Mouse (Mus musculus) CH12.LX (cell line): ENCODE results near the gene Olfr1026. TPM values are rescaled to one million over a fixed set of nuclear protein-coding genes. Genes with fewer than 3 reads are reported as not detected.

Source experiments
- DNase-seq: peaks from one replicate; pipeline ENCODE4 v3.0.0-alpha.2; 2013; ENCODE audit errors: extremely low read depth
- H3K27ac ChIP-seq: 2 replicates; pipeline ENCODE4 v1.5.1; 2012; ENCODE audit warnings: low read depth, mild to moderate bottlenecking, control low read depth, moderate library complexity; ENCODE audit not compliant: insufficient read depth
- H3K27me3 ChIP-seq: replicated peaks from 2 replicates; pipeline ENCODE3; 2012; ENCODE audit warnings: inconsistent platforms
- H3K36me3 ChIP-seq, 2 experiments: replicated peaks in 1 of 2; 2 replicates each; pipeline versions ENCODE3 to v1.6.1; 2012; ENCODE audit warnings: inconsistent platforms in 1 of 2, low read length in 1 of 2, mild to moderate bottlenecking in 1 of 2, mixed read lengths in 1 of 2, moderate library complexity in 1 of 2; ENCODE audit not compliant: control insufficient read depth in 1 of 2, insufficient read depth in 1 of 2
- H3K4me1 ChIP-seq, 2 experiments: 2 replicates each; pipeline ENCODE4 v1.6.1; 2012; ENCODE audit warnings: inconsistent platforms in 1 of 2, moderate library complexity in 1 of 2; ENCODE audit not compliant: insufficient read depth in 2 of 2, control insufficient read depth in 1 of 2
- H3K4me2 ChIP-seq: 2 replicates; pipeline ENCODE4 v1.6.1; 2012; ENCODE audit warnings: low read depth, mild to moderate bottlenecking, control low read depth; ENCODE audit not compliant: poor library complexity, insufficient read depth, severe bottlenecking
- H3K4me3 ChIP-seq, 3 experiments: fragments of 150-350 bp in 1 of 3; sonication (generic) in 1 of 3; replicated peaks in 1 of 3; 2 replicates each; pipeline versions ENCODE3 to v1.5.1; 2011 to 2012; ENCODE audit warnings: low read depth in 2 of 3, low read length in 2 of 3, mild to moderate bottlenecking in 2 of 3, moderate library complexity in 2 of 3, control low read depth in 1 of 3, improper control_type of control experiment in 1 of 3, inconsistent platforms in 1 of 3, mixed read lengths in 1 of 3; ENCODE audit not compliant: poor library complexity in 1 of 3
- H3K79me2 ChIP-seq: replicated peaks from 2 replicates; pipeline ENCODE4 v1.6.1; 2012; ENCODE audit warnings: mild to moderate bottlenecking, moderate library complexity; ENCODE audit not compliant: control insufficient read depth, poor library complexity, insufficient read depth, severe bottlenecking; ENCODE audit errors: extremely low read depth
- H3K9ac ChIP-seq: 2 replicates; pipeline ENCODE4 v1.6.1; 2012; ENCODE audit warnings: low read depth, mild to moderate bottlenecking, control low read depth, moderate library complexity; ENCODE audit not compliant: insufficient read depth
- H3K9me3 ChIP-seq: replicated peaks from 2 replicates; pipeline ENCODE3; 2012; ENCODE audit warnings: low read length, inconsistent platforms, mixed read lengths
- BHLHE40 ChIP-seq: IDR thresholded peaks from 2 replicates; pipeline ENCODE4 v1.6.1; 2011; ENCODE audit warnings: mild to moderate bottlenecking, low read depth, low read length, improper control_type of control experiment
- CHD1 ChIP-seq: IDR thresholded peaks from 2 replicates; pipeline ENCODE4 v1.6.1; 2012; ENCODE audit warnings: low read depth, low read length, improper control_type of control experiment, inconsistent platforms
- CHD2 ChIP-seq: IDR thresholded peaks from 2 replicates; pipeline ENCODE4 v1.6.1; 2011; ENCODE audit warnings: low read length, improper control_type of control experiment
- CTCF ChIP-seq, 2 experiments: IDR thresholded peaks in 1 of 2; conservative IDR thresholded peaks in 1 of 2; 2 replicates each; pipeline ENCODE4 v1.5.1; 2011 to 2012; ENCODE audit warnings: low read depth in 2 of 2, low read length in 2 of 2, improper control_type of control experiment in 1 of 2, inconsistent platforms in 1 of 2, mild to moderate bottlenecking in 1 of 2, moderate library complexity in 1 of 2
- ELF1 ChIP-seq: IDR thresholded peaks from 2 replicates; pipeline ENCODE4 v1.6.1; 2014; ENCODE audit warnings: low read depth, mild to moderate bottlenecking, inconsistent platforms, low read length, improper control_type of control experiment
- EP300 ChIP-seq: IDR thresholded peaks from 2 replicates; pipeline ENCODE4 v1.6.1; 2011; ENCODE audit warnings: low read length, improper control_type of control experiment
- ETS1 ChIP-seq: conservative IDR thresholded peaks from 2 replicates; pipeline ENCODE4 v1.6.1; 2012; ENCODE audit warnings: low read depth, mild to moderate bottlenecking, inconsistent platforms, low read length, improper control_type of control experiment, moderate library complexity
- JUN ChIP-seq: IDR thresholded peaks from 2 replicates; pipeline ENCODE4 v1.6.1; 2011; ENCODE audit warnings: low read depth, mild to moderate bottlenecking, low read length, improper control_type of control experiment, moderate library complexity; ENCODE audit not compliant: insufficient read depth
- JUND ChIP-seq: conservative IDR thresholded peaks from 2 replicates; pipeline ENCODE4 v1.6.1; 2011; ENCODE audit warnings: low read depth, low read length, improper control_type of control experiment
- KAT2A ChIP-seq: IDR thresholded peaks from 2 replicates; pipeline ENCODE4 v1.6.1; 2012; ENCODE audit warnings: low read length, improper control_type of control experiment, inconsistent platforms; ENCODE audit not compliant: insufficient replicate concordance
- MAX ChIP-seq: IDR thresholded peaks from 2 replicates; pipeline ENCODE4 v1.6.1; 2011; ENCODE audit warnings: low read length, improper control_type of control experiment
- MEF2A ChIP-seq: IDR thresholded peaks from 2 replicates; pipeline ENCODE4 v1.6.1; 2014; ENCODE audit warnings: low read depth, mild to moderate bottlenecking, inconsistent platforms, low read length, improper control_type of control experiment, borderline replicate concordance
- MYC ChIP-seq: IDR thresholded peaks from 2 replicates; pipeline ENCODE4 v1.6.1; 2011; ENCODE audit warnings: low read depth, mild to moderate bottlenecking, improper control_type of control experiment, low read length
- NRF1 ChIP-seq: IDR thresholded peaks from 2 replicates; pipeline ENCODE4 v1.6.1; 2014; ENCODE audit warnings: low read depth, mild to moderate bottlenecking, inconsistent platforms, low read length, improper control_type of control experiment, moderate library complexity
- PAX5 ChIP-seq: IDR thresholded peaks from 2 replicates; pipeline ENCODE4 v1.6.1; 2012; ENCODE audit warnings: low read length, inconsistent platforms, mixed read lengths
- POLR2A ChIP-seq: IDR thresholded peaks from 2 replicates; pipeline ENCODE4 v1.6.1; 2011; ENCODE audit warnings: low read depth, mild to moderate bottlenecking, improper control_type of control experiment, low read length
- SMC3 ChIP-seq: IDR thresholded peaks from 2 replicates; pipeline ENCODE4 v1.6.1; 2011; ENCODE audit warnings: low read depth, low read length, improper control_type of control experiment
- TCF12 ChIP-seq: IDR thresholded peaks from 2 replicates; pipeline ENCODE4 v1.6.1; 2014; ENCODE audit warnings: low read depth, mild to moderate bottlenecking, inconsistent platforms, low read length, improper control_type of control experiment
- USF1 ChIP-seq: IDR thresholded peaks from 2 replicates; pipeline ENCODE4 v1.6.1; 2014; ENCODE audit warnings: low read depth, mild to moderate bottlenecking, inconsistent platforms, low read length, improper control_type of control experiment
- ZKSCAN1 ChIP-seq: IDR thresholded peaks from 2 replicates; pipeline ENCODE4 v1.6.1; 2012; ENCODE audit warnings: low read depth, inconsistent platforms, low read length, improper control_type of control experiment, borderline replicate concordance
- ZNF384 ChIP-seq: IDR thresholded peaks from 2 replicates; pipeline ENCODE4 v1.6.1; 2012; ENCODE audit warnings: low read depth, low read length, improper control_type of control experiment, inconsistent platforms
- dilution Hi-C: fragments of 300-500 bp; cut with MboI; formaldehyde crosslinking; loops from 2 replicates; pipeline ENCODE4 v1.14.3; 2020; ENCODE audit warnings: low sequenced_read_pairs; ENCODE audit not compliant: extremely low pct_unique_long_range_greater_than_20kb, extremely low pct_ligation_motif_present
- in situ Hi-C: fragments of 300-500 bp; cut with MboI; formaldehyde crosslinking; loops from 3 replicates; pipeline ENCODE4 v1.14.3; 2019; ENCODE audit warnings: low sequenced_read_pairs, low pct_ligation_motif_present, low pct_unique_long_range_greater_than_20kb, mixed read lengths
- polyA plus RNA-seq: library from polyadenylated mRNA; unstranded; fragments of >175 nt; gene quantifications from 2 replicates; pipeline ENCODE4 v1.2.1, GENCODE M21; 2012; ENCODE audit warnings: low read depth; ENCODE audit not compliant: insufficient read length
- total RNA-seq, 2 experiments: library from RNA; depleted of rRNA; stranded (reverse); fragments of 300-350 nt in 1 of 2; fragments of >200 nt in 1 of 2; gene quantifications; 2 replicates each; pipeline ENCODE4 v1.2.3; 2012 to 2014

The Olfr1026 gene
- total and polyA plus RNA-seq, 3 experiments: not detected

GRCm38 (mm10) chr2:85950137-85950536 is 28.8 kb downstream of the Olfr1026 start, which contains the start of gene Olfr1028:
Gene Olfr1028 (plus strand): TSS chr2:85950437.
- Histone ChIP-seq H3K79me2 (no peaks in the 10 kb centered on the region), H3K9me3 (peaks cover 7% of the 10 kb centered on the region), H3K9ac (no peak within 1 kb of the TSS), H3K4me3 (no peak within 1 kb of the TSS), H3K4me1 (no peaks in the 10 kb centered on the region), H3K27ac (no peak within 1 kb of the TSS), H3K27me3 (no peaks in the 10 kb centered on the region), H3K4me2 (no peak within 1 kb of the TSS), H3K36me3 (no peaks in the 10 kb centered on the region)
- in situ Hi-C loops: no loop called here
- no peak for DNase-seq
- dilution Hi-C loops: no loop called here
- TF ChIP-seq JUND: no peak
- TF ChIP-seq POLR2A: no peak
- no peak for TF ChIP-seq CHD2
- no peak for TF ChIP-seq ZNF384
- no peak for TF ChIP-seq ELF1
- TF ChIP-seq EP300: no peak
- no peak for TF ChIP-seq NRF1
- no peak for TF ChIP-seq BHLHE40
- no peak for TF ChIP-seq ETS1
- TF ChIP-seq PAX5: no peak
- TF ChIP-seq JUN: no peak
- TF ChIP-seq KAT2A: no peak

DNA sequence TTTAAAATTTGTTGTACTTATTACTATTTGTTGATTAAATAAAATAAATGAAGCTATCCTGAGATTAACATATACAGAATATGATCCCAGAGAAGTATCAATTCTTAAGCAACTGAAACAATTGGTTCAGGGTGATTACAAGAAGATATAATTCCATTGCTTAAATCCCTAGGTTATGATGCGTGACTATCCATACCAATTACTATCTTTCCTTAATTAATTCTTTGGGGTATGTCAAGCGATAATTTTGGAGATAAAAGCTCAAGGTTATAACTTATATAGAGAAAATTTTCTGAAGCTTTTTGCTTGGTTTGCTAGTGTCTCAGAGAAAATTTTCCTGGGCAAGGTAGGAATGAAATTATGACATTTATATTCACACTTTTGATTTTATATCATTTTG is 52.2 kb downstream of the Olfr1026 start, which contains the start of gene Olfr1029:
TSS of gene Olfr1029 (plus strand) at position 301 of the 400 bp plus-strand sequence.
- Histone ChIP-seq H3K4me1 (no peaks in the 10 kb centered on the region), H3K27ac (no peak within 1 kb of the TSS), H3K36me3 (no peaks in the 10 kb centered on the region), H3K79me2 (no peaks in the 10 kb centered on the region), H3K9me3 (peaks cover 7% of the 10 kb centered on the region), H3K9ac (no peak within 1 kb of the TSS), H3K4me2 (no peak within 1 kb of the TSS), H3K4me3 (no peak within 1 kb of the TSS), H3K27me3 (no peaks in the 10 kb centered on the region)
- no peak for DNase-seq
- TF ChIP-seq JUN (no peak), MEF2A (no peak), USF1 (no peak), MAX (no peak), SMC3 (no peak), CHD1 (no peak), ZKSCAN1 (no peak), MYC (no peak), EP300 (no peak), CTCF (conservative IDR thresholded peaks at IDR 0.05 in 1 of 2, IDR thresholded peaks at IDR 0.05 in 1 of 2; ENCODE audit: low read depth in 2 of 2, low read length in 2 of 2) (no peak), TCF12 (no peak)
- in situ Hi-C loops: no loop called here
- dilution Hi-C loops: no loop called here

Other genes starting within 250 kb of the Olfr1026 start
Only the 20 nearest of the 28 such genes appear.
- gene Olfr1012, start 158.8 kb upstream of the Olfr1026 start, total RNA-seq (2012; rRNA removed): not detected in 2 replicates
- not detected in 2 replicates for gene Olfr1012, start 158.8 kb upstream of the Olfr1026 start, total RNA-seq (2014; rRNA removed)
- gene Olfr1012, start 158.8 kb upstream of the Olfr1026 start, polyA plus RNA-seq: not detected in 2 replicates
- gene Olfr1013, start 154.5 kb upstream of the Olfr1026 start, total RNA-seq (2012; rRNA removed): not detected in 2 replicates
- not detected in 2 replicates for gene Olfr1013, start 154.5 kb upstream of the Olfr1026 start, total RNA-seq (2014; rRNA removed)
- not detected in 2 replicates for gene Olfr1013, start 154.5 kb upstream of the Olfr1026 start, polyA plus RNA-seq
- not detected in 2 replicates for gene Olfr1014, start 148.8 kb upstream of the Olfr1026 start, total RNA-seq (2012; rRNA removed)
- not detected in 2 replicates for gene Olfr1014, start 148.8 kb upstream of the Olfr1026 start, total RNA-seq (2014; rRNA removed)
- gene Olfr1014, start 148.8 kb upstream of the Olfr1026 start, polyA plus RNA-seq: not detected in 2 replicates
- not detected in 2 replicates for gene Olfr1015, start 139.5 kb upstream of the Olfr1026 start, total RNA-seq (2012; rRNA removed)
- gene Olfr1015, start 139.5 kb upstream of the Olfr1026 start, total RNA-seq (2014; rRNA removed): not detected in 2 replicates
- gene Olfr1015, start 139.5 kb upstream of the Olfr1026 start, polyA plus RNA-seq: not detected in 2 replicates
- gene Olfr1016, start 119.0 kb upstream of the Olfr1026 start, total RNA-seq (2012; rRNA removed): not detected in 2 replicates
- not detected in 2 replicates for gene Olfr1016, start 119.0 kb upstream of the Olfr1026 start, total RNA-seq (2014; rRNA removed)
- gene Olfr1016, start 119.0 kb upstream of the Olfr1026 start, polyA plus RNA-seq: not detected in 2 replicates
- not detected in 2 replicates for gene Olfr1018, start 103.1 kb upstream of the Olfr1026 start, total RNA-seq (2012; rRNA removed)
- not detected in 2 replicates for gene Olfr1018, start 103.1 kb upstream of the Olfr1026 start, total RNA-seq (2014; rRNA removed)
- not detected in 2 replicates for gene Olfr1018, start 103.1 kb upstream of the Olfr1026 start, polyA plus RNA-seq
- not detected in 2 replicates for gene Olfr1019, start 76.1 kb upstream of the Olfr1026 start, total RNA-seq (2012; rRNA removed)
- not detected in 2 replicates for gene Olfr1019, start 76.1 kb upstream of the Olfr1026 start, total RNA-seq (2014; rRNA removed)
- gene Olfr1019, start 76.1 kb upstream of the Olfr1026 start, polyA plus RNA-seq: not detected in 2 replicates
- not detected in 2 replicates for gene Olfr1020, start 74.5 kb upstream of the Olfr1026 start, total RNA-seq (2012; rRNA removed)
- gene Olfr1020, start 74.5 kb upstream of the Olfr1026 start, total RNA-seq (2014; rRNA removed): not detected in 2 replicates
- not detected in 2 replicates for gene Olfr1020, start 74.5 kb upstream of the Olfr1026 start, polyA plus RNA-seq
- gene Olfr1022, start 53.0 kb upstream of the Olfr1026 start, total RNA-seq (2012; rRNA removed): not detected in 2 replicates
- not detected in 2 replicates for gene Olfr1022, start 53.0 kb upstream of the Olfr1026 start, total RNA-seq (2014; rRNA removed)
- not detected in 2 replicates for gene Olfr1022, start 53.0 kb upstream of the Olfr1026 start, polyA plus RNA-seq
- not detected in 2 replicates for gene Olfr1023, start 35.9 kb upstream of the Olfr1026 start, total RNA-seq (2012; rRNA removed)
- gene Olfr1023, start 35.9 kb upstream of the Olfr1026 start, total RNA-seq (2014; rRNA removed): not detected in 2 replicates
- not detected in 2 replicates for gene Olfr1023, start 35.9 kb upstream of the Olfr1026 start, polyA plus RNA-seq
- gene Olfr1024, start 16.5 kb upstream of the Olfr1026 start, total RNA-seq (2012; rRNA removed): not detected in 2 replicates
- gene Olfr1024, start 16.5 kb upstream of the Olfr1026 start, total RNA-seq (2014; rRNA removed): not detected in 2 replicates
- not detected in 2 replicates for gene Olfr1024, start 16.5 kb upstream of the Olfr1026 start, polyA plus RNA-seq
- gene Olfr1025-ps1, start 6.4 kb upstream of the Olfr1026 start, total RNA-seq (2012; rRNA removed): not detected in 2 replicates
- gene Olfr1025-ps1, start 6.4 kb upstream of the Olfr1026 start, total RNA-seq (2014; rRNA removed): not detected in 2 replicates
- gene Olfr1025-ps1, start 6.4 kb upstream of the Olfr1026 start, polyA plus RNA-seq: not detected in 2 replicates
- not detected in 2 replicates for gene Olfr1028, start 28.9 kb downstream of the Olfr1026 start, total RNA-seq (2012; rRNA removed)
- not detected in 2 replicates for gene Olfr1028, start 28.9 kb downstream of the Olfr1026 start, total RNA-seq (2014; rRNA removed)
- not detected in 2 replicates for gene Olfr1028, start 28.9 kb downstream of the Olfr1026 start, polyA plus RNA-seq
- not detected in 2 replicates for gene Olfr1029, start 52.3 kb downstream of the Olfr1026 start, total RNA-seq (2012; rRNA removed)
- gene Olfr1029, start 52.3 kb downstream of the Olfr1026 start, total RNA-seq (2014; rRNA removed): not detected in 2 replicates
- not detected in 2 replicates for gene Olfr1029, start 52.3 kb downstream of the Olfr1026 start, polyA plus RNA-seq
- not detected in 2 replicates for gene Olfr1030, start 57.7 kb downstream of the Olfr1026 start, total RNA-seq (2012; rRNA removed)
- not detected in 2 replicates for gene Olfr1030, start 57.7 kb downstream of the Olfr1026 start, total RNA-seq (2014; rRNA removed)
- not detected in 2 replicates for gene Olfr1030, start 57.7 kb downstream of the Olfr1026 start, polyA plus RNA-seq
- gene Olfr1031, start 68.7 kb downstream of the Olfr1026 start, total RNA-seq (2012; rRNA removed): not detected in 2 replicates
- gene Olfr1031, start 68.7 kb downstream of the Olfr1026 start, total RNA-seq (2014; rRNA removed): not detected in 2 replicates
- not detected in 2 replicates for gene Olfr1031, start 68.7 kb downstream of the Olfr1026 start, polyA plus RNA-seq
- not detected in 2 replicates for gene Olfr1032, start 84.0 kb downstream of the Olfr1026 start, total RNA-seq (2012; rRNA removed)
- not detected in 2 replicates for gene Olfr1032, start 84.0 kb downstream of the Olfr1026 start, total RNA-seq (2014; rRNA removed)
- gene Olfr1032, start 84.0 kb downstream of the Olfr1026 start, polyA plus RNA-seq: not detected in 2 replicates
- gene Olfr1033, start 99.1 kb downstream of the Olfr1026 start, total RNA-seq (2012; rRNA removed): not detected in 2 replicates
- gene Olfr1033, start 99.1 kb downstream of the Olfr1026 start, total RNA-seq (2014; rRNA removed): not detected in 2 replicates
- gene Olfr1033, start 99.1 kb downstream of the Olfr1026 start, polyA plus RNA-seq: not detected in 2 replicates
- not detected in 2 replicates for gene Olfr1034, start 124.3 kb downstream of the Olfr1026 start, total RNA-seq (2012; rRNA removed)
- gene Olfr1034, start 124.3 kb downstream of the Olfr1026 start, total RNA-seq (2014; rRNA removed): not detected in 2 replicates
- gene Olfr1034, start 124.3 kb downstream of the Olfr1026 start, polyA plus RNA-seq: not detected in 2 replicates
- not detected in 2 replicates for gene Olfr1036, start 152.4 kb downstream of the Olfr1026 start, total RNA-seq (2012; rRNA removed)
- gene Olfr1036, start 152.4 kb downstream of the Olfr1026 start, total RNA-seq (2014; rRNA removed): not detected in 2 replicates
- gene Olfr1036, start 152.4 kb downstream of the Olfr1026 start, polyA plus RNA-seq: not detected in 2 replicates